Mouse (Mus musculus): ENCODE measurements around the gene Apol9b. TPM values are rescaled to one million over a fixed set of nuclear protein-coding genes. Genes with fewer than 3 reads are reported as not detected.

Apol9b gene
- polyA plus RNA-seq, 1 experiment from 2014 or later = not detected

DNA sequence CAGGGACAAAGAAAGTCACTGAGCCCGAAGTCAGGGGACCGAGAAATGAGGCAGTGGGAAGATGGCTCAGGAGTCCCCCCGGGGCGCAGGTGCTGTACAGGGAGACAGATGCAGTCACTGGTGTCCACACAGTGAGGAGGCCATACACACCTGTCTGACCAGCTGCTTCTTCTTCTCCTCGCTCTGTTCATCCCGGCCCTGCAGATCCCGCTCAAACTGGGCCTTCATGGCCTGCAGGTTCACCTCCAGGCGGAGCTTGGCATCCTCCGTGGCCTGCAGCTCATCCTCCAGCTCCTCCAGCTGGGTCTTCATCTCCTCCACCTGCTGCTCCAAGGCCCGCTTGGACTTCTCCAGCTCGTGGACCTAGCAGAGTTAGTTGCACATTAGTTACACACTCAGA is 38.1 kb downstream of the Apol9b start:
- WGBS = 96% methylated on average over 11 of the region's 11 CpGs
- H3K4me3 ChIP-seq = no peak overlapping the region
- ATAC-seq (replicated peaks) = no peak
- H3K9ac ChIP-seq = no peak overlapping the region
- no peaks in the 10 kb centered on the region for H3K9me3 ChIP-seq
- H3K4me1 ChIP-seq = no peaks in the 10 kb centered on the region
- H3K27ac ChIP-seq = no peak overlapping the region
- peaks cover 49% of the 10 kb centered on the region for H3K36me3 ChIP-seq (replicated peaks)
- no peaks in the 10 kb centered on the region for H3K27me3 ChIP-seq (replicated peaks)
- no peak overlapping the region for H3K4me2 ChIP-seq

DNA sequence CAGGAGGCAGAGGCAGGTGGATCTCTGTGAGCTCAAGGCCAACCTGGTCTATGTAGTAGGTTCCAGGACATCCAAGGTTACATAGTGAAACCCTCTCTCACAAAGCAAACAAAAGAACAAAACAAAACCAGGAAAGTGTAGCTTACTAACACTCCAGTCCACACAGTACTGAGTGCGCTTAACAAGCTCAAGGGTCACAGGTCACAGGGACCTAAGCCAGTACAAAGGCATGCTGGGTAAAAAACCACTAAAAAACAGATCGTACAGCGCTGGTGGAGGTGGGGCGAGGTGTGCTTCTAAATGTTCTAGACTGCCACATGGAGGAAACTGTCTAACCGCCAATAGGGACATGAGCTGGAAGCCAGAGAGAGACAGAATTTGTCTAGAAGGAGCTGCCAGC is 41.5 kb downstream of the Apol9b start:
- Histone ChIP-seq H3K9ac (no peak overlapping the region), H3K4me1 (no peaks in the 10 kb centered on the region), H3K4me2 (no peak overlapping the region), H3K36me3 (replicated peaks) (peaks cover 62% of the 10 kb centered on the region), H3K27me3 (replicated peaks) (no peaks in the 10 kb centered on the region), H3K4me3 (no peak overlapping the region), H3K9me3 (no peaks in the 10 kb centered on the region), H3K27ac (no peak overlapping the region)
- no peak for ATAC-seq (replicated peaks)
- WGBS = 94% methylated on average over 5 of the region's 5 CpGs

DNA sequence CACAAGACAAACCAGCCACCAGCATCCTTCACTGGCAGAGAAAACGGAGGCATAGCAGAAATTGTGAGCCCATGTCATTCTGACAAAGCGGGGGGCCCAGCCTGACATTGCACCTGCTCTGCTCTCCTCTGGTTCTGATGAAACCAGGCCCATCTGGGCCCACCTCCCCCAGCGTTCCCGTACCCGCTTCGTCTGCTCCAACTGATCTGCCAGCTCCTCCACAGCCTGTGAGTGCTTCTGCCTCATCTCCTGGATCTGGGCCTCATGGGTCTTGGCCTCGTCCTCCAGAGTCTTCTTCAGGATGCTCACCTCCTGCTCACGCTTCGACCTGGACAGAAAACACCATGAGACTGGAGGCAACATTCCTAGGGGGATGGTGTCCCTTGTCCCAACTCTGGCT is 42.1 kb downstream of the Apol9b start:
- H3K4me1 ChIP-seq = no peaks in the 10 kb centered on the region
- H3K27me3 ChIP-seq (replicated peaks) = no peaks in the 10 kb centered on the region
- WGBS = 93% methylated on average over 9 of the region's 9 CpGs
- H3K9ac ChIP-seq = no peak overlapping the region
- no peak overlapping the region for H3K4me3 ChIP-seq
- H3K9me3 ChIP-seq = no peaks in the 10 kb centered on the region
- peaks cover 58% of the 10 kb centered on the region for H3K36me3 ChIP-seq (replicated peaks)
- no peak overlapping the region for H3K4me2 ChIP-seq
- no peak overlapping the region for H3K27ac ChIP-seq
- ATAC-seq (replicated peaks) = no peak

DNA sequence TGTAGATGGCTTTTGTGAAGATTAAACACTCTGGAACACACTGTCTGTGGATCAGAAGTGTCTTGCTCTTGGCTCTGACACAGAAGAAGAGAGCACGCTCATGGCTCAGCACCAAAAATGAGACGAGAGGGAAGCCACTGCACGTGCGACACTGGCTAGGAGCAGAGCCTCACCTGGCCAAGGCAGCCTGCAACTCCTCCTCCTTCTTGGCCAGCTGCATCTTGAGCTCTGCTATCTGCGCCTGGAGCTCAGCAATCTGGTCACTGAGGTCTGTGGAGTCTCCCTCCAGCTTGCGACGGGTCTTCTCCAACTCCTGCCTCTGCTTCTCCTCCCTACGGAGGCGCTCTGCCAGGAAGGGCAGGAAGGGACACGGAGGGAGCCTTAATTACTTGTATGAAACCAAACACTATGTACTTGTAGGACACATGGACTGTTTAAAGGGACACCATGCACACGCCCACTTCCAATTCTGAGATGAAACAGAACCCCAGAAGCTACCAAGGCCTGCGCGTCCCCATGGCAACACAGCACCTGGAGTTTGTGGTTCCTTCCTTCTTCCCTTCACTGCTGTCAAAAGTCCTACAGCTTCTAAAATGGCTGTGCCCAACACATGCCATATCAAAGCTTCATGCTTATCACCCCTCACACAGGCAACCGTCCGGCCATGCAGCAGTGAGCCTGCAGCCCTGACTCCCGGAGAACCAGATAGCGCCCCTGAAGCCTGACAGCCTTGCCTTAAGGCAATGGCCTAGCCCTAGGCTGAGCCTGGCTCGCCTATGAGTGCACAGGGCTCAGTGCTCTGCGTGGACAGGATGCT is 44.5 kb downstream of the Apol9b start:
- Histone ChIP-seq H3K9ac (no peak overlapping the region), H3K4me2 (no peak overlapping the region), H3K36me3 (replicated peaks) (peaks cover 65% of the 10 kb centered on the region), H3K27ac (no peak overlapping the region), H3K27me3 (replicated peaks) (no peaks in the 10 kb centered on the region), H3K9me3 (no peaks in the 10 kb centered on the region), H3K4me1 (no peaks in the 10 kb centered on the region), H3K4me3 (no peak overlapping the region)
- ATAC-seq (replicated peaks) = no peak
- 93% methylated on average over 19 of the region's 19 CpGs for WGBS

DNA sequence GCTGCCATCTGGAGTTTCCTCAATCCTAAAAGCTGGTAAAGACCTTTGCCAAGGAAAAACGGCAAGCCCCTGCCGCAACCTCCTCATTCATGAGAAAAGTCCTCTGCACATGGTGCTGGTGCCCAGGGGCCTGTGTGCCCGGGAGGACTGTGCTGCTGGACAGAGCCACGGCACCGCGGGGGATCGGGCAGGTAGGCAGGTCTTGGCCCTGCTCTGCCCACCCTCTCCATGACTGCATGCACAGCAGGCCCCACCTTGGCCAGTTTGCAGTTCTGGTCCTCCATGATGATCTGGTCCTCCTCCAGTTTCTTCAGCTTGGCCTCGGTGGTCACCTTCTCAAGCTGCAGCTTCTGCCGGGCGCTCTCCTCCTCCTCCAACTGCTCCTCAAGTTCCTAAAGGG is 45.5 kb downstream of the Apol9b start:
- no peak for ATAC-seq (replicated peaks)
- Histone ChIP-seq H3K27ac (no peak overlapping the region), H3K36me3 (replicated peaks) (peaks cover 57% of the 10 kb centered on the region), H3K27me3 (replicated peaks) (no peaks in the 10 kb centered on the region), H3K9ac (no peak overlapping the region), H3K4me2 (no peak overlapping the region), H3K9me3 (no peaks in the 10 kb centered on the region), H3K4me3 (no peak overlapping the region), H3K4me1 (no peaks in the 10 kb centered on the region)
- 98% methylated on average over 10 of the region's 10 CpGs for WGBS

DNA sequence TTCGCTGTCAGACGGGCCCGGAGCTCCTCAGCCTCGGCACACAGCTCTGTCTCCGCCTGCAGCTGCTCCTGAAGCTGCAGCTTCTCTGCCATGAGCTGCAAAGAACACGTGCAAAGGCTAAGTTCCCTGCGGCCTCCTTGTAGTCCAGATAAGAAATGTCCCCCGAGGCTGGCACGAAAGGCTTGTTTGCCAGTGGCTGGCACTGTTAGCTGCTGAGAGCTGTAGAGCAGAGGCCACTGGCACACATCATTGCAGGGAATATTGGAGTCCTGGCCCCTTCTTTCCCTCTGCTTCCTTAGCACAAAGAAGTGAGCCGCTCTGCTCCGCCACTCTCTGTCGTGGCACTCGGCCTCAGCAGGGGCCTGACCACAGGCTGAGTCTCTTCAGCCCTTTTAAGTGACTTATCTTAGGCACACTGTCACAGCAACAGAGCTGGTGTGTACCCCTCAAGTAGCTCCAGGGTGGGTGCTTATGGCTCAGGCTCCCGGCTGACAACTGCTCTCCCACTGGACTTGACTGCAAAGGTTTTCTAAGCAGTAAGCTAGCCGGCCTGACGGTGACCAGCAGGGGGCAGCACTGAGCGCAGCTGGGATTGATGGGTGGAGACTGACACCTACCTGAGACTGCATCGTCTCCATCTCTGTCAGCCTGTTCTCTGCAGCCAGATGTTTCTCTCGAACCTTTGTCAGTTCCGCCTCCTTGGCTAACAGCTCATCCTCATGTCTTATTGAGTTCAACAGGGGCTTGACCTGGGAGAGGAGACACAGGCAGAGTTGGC is 46.5 kb downstream of the Apol9b start:
- Histone ChIP-seq H3K9ac (no peak overlapping the region), H3K9me3 (no peaks in the 10 kb centered on the region), H3K4me2 (no peak overlapping the region), H3K27ac (no peak overlapping the region), H3K4me1 (no peaks in the 10 kb centered on the region), H3K4me3 (no peak overlapping the region), H3K27me3 (replicated peaks) (no peaks in the 10 kb centered on the region), H3K36me3 (replicated peaks) (peaks cover 47% of the 10 kb centered on the region)
- no peak; the same call in 1 of the 2 replicates for ATAC-seq (replicated peaks)
- WGBS = 69% methylated on average over 20 of the region's 20 CpGs

DNA sequence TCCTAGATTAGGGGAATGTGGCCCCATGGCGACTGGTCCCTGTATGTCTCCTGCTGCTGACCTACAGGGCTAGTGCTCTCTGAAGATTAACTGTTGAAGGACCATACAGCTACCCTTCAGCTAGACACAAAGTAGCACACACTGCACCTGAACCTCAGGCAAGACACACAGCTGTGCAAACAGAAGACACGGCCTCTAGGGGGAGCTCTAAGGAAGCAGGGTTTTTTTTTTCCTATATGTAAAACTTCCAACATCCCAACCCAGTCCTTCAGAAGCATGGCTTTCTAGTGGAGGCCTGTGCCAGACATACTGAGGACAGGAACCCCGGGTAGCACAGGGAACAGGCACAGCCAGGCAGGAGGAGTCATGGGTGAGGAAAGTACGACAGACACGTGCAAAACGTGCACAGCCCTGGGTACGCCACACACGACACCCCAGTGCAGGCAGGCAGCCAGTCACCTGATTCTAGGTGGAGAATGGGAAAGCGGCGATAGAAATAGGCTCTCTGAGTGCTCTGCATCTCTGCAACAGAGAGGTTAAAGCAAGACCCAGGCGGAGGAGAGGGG is 53.7 kb downstream of the Apol9b start:
- Histone ChIP-seq H3K4me1 (no peaks in the 10 kb centered on the region), H3K9me3 (no peaks in the 10 kb centered on the region), H3K4me3 (no peak overlapping the region), H3K4me2 (no peak overlapping the region), H3K27me3 (replicated peaks) (no peaks in the 10 kb centered on the region), H3K36me3 (replicated peaks) (peaks cover 33% of the 10 kb centered on the region; the same call in 1 of the 2 replicates), H3K9ac (no peak overlapping the region), H3K27ac (no peak overlapping the region)
- 81% methylated on average over 11 of the region's 11 CpGs for WGBS
- ATAC-seq (replicated peaks) = no peak

DNA sequence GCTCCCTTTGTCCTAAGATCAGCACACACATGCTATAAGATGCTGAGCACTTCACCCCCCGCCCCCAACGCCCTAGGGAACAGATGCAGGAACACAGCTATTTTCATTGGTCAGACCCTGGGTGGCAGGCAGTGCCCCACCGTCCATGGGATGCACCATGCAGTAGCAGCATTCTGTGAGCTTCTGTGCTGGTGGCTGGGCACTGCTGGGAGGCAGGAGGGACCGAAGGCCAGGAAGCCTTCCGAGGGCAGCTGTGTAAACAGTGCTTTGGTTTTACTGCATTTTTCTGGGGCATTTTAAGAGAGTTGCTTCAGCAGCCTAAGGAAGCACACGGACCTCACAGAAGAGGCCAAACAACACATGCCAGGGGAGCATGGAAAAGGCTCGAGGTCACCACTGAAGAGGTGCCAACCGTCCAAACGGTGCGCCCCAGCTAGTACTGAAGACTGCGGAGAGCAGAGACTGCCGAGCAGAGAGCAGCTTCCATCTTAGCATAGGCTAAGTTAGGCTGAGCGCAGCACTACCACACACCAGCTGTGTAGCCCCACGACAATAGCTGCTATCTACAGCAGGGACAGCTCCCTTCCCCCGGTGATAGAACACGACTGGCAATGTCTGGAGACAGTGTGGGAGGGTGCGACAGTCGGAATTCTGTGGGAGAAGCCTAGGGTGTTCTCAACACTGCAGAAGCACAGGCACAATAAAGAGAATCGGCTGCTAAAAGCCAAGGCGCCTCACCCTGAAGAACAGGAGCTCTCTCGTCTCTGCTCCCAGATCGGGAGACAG is 55.4 kb downstream of the Apol9b start:
- no peak for ATAC-seq (replicated peaks)
- H3K4me2 ChIP-seq = no peak overlapping the region
- H3K27me3 ChIP-seq (replicated peaks) = no peaks in the 10 kb centered on the region
- H3K9me3 ChIP-seq = no peaks in the 10 kb centered on the region
- H3K4me3 ChIP-seq = no peak overlapping the region
- no peak overlapping the region for H3K9ac ChIP-seq
- H3K36me3 ChIP-seq (replicated peaks) = peaks cover 27% of the 10 kb centered on the region; the same call in 1 of the 2 replicates
- WGBS = 82% methylated on average over 22 of the region's 22 CpGs
- no peak overlapping the region for H3K27ac ChIP-seq
- no peaks in the 10 kb centered on the region for H3K4me1 ChIP-seq

DNA sequence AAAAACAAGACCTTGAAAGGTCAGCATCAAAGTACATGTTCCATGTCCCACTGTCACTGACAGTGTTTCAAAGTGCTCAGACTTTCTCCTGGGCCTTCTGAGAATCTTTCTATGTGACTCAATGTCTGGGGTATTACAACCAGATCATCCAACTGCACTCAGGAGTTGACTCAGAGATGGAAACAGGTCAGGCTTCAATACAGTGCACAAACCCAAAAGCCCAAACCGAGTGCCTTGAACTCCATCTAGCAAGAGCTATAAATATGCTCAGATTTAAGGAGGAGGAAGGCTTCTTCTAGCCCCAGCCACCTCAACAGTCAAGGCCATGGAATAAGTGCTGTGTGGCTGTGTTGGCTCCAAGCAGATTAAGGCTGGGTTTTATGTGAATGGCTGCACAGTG is 57.0 kb downstream of the Apol9b start:
- no peak overlapping the region for H3K9ac ChIP-seq
- no peak overlapping the region for H3K4me3 ChIP-seq
- no peak overlapping the region for H3K27ac ChIP-seq
- no peaks in the 10 kb centered on the region for H3K27me3 ChIP-seq (replicated peaks)
- H3K4me1 ChIP-seq = no peaks in the 10 kb centered on the region
- WGBS = 78% methylated on average over 1 of the region's 1 CpGs
- H3K9me3 ChIP-seq = no peaks in the 10 kb centered on the region
- no peak for ATAC-seq (replicated peaks)
- H3K4me2 ChIP-seq = no peak overlapping the region
- peaks cover 24% of the 10 kb centered on the region; the same call in 1 of the 2 replicates for H3K36me3 ChIP-seq (replicated peaks)

Other genes starting within 250 kb of the Apol9b start
- gene Apol11a, start 220.8 kb upstream of the Apol9b start, polyA plus RNA-seq (2015; fragmentation: Nextera tagmentation; extraction: Ambion mirVana) = not detected in 2 replicates
- not detected in 2 replicates for gene Apol7c, start 195.7 kb upstream of the Apol9b start, polyA plus RNA-seq (2015; fragmentation: Nextera tagmentation; extraction: Ambion mirVana)
- not detected in 2 replicates for gene 1700025B11Rik, start 167.1 kb upstream of the Apol9b start, polyA plus RNA-seq (2015; fragmentation: Nextera tagmentation; extraction: Ambion mirVana)
- 0.15 and 0.17 TPM in 2 replicates for gene Apol10b, start 132.9 kb upstream of the Apol9b start, polyA plus RNA-seq (2015; fragmentation: Nextera tagmentation; extraction: Ambion mirVana)
- not detected in 2 replicates for gene Gm36245, start 129.8 kb upstream of the Apol9b start, polyA plus RNA-seq (2015; fragmentation: Nextera tagmentation; extraction: Ambion mirVana)
- gene Apol11b, start 85.8 kb upstream of the Apol9b start, polyA plus RNA-seq (2015; fragmentation: Nextera tagmentation; extraction: Ambion mirVana) = not detected in 2 replicates
- gene Apol7e, start 30.2 kb upstream of the Apol9b start, polyA plus RNA-seq (2015; fragmentation: Nextera tagmentation; extraction: Ambion mirVana) = not detected in 2 replicates
- gene Apol8, start 28.0 kb downstream of the Apol9b start, polyA plus RNA-seq (2015; fragmentation: Nextera tagmentation; extraction: Ambion mirVana) = 0.18 and 0.23 TPM in 2 replicates
- gene Myh9, start 113.1 kb downstream of the Apol9b start, polyA plus RNA-seq (2015; fragmentation: Nextera tagmentation; extraction: Ambion mirVana) = 11.9 and 14.2 TPM in 2 replicates
- 203 and 229 TPM in 2 replicates for gene Txn2, start 200.0 kb downstream of the Apol9b start, polyA plus RNA-seq (2015; fragmentation: Nextera tagmentation; extraction: Ambion mirVana)
- 10.3 and 11.8 TPM in 2 replicates for gene Foxred2, start 227.7 kb downstream of the Apol9b start, polyA plus RNA-seq (2015; fragmentation: Nextera tagmentation; extraction: Ambion mirVana)
- gene Eif3d, start 241.8 kb downstream of the Apol9b start, polyA plus RNA-seq (2015; fragmentation: Nextera tagmentation; extraction: Ambion mirVana) = 162 and 180 TPM in 2 replicates

All from midbrain, embryonic 15.5 days (tissue).